Mouse (Mus musculus): ENCODE data around the gene Hpdl. TPM values are rescaled to one million over a fixed set of nuclear protein-coding genes. Genes with fewer than 3 reads are reported as not detected.

The Hpdl gene
- total RNA-seq, 2 experiments from 2014 or later: 1.4 to 1.6 TPM

- Histone ChIP-seq H3K27ac (no peak overlapping the region), H3K4me3 (no peak overlapping the region)
- peak; percentile 84 for TF ChIP-seq CTCF (IDR thresholded peaks at IDR 0.05)
- DNase-seq (ENCODE audit: extremely low spot score in 1 of 2, low spot score in 2 of 2): no peak
- intact Hi-C loops (cut with DNase I): loop anchor here (5.0 kb wide), 1 partner anchor 49 kb away; the partner anchor contains the start of gene Zswim5
These were observed 6.3 kb upstream of the Hpdl start for GRCm38 (mm10) chr4:116827819-116828218.

- peak overlapping the region; percentile 78 for H3K4me3 ChIP-seq
- intact Hi-C loops (cut with DNase I): loop anchor here (1.0 to 5.0 kb wide), 3 partner anchors 53 to 308 kb away; partner anchors contain the start of genes Plk3 and Zswim5
- DNase-seq (ENCODE audit: extremely low spot score in 1 of 2, low spot score in 2 of 2): peak; percentile 65 to 69
- TF ChIP-seq CTCF (IDR thresholded peaks at IDR 0.05): no peak
- peak overlapping the region; percentile 91 for H3K27ac ChIP-seq
These were observed 3.1 kb upstream of the Hpdl start for GRCm38 (mm10) chr4:116824541-116825004.

- Histone ChIP-seq H3K4me3 (peak overlapping the region; percentile 52), H3K27ac (no peak overlapping the region)
- DNase-seq (ENCODE audit: extremely low spot score in 1 of 2, low spot score in 2 of 2): peak; percentile 35 to 40
- peak; percentile 34 for TF ChIP-seq CTCF (IDR thresholded peaks at IDR 0.05)
- intact Hi-C loops (cut with DNase I): loop anchor here (5.0 kb wide), 1 partner anchor 311 kb away; the partner anchor contains the start of gene Plk3
These were observed 409 bp downstream of the Hpdl start for GRCm38 (mm10) chr4:116820902-116821693.

GRCm38 (mm10) chr4:116819968-116820901 is 1.3 kb downstream of the Hpdl start:
- TF ChIP-seq CTCF (IDR thresholded peaks at IDR 0.05): no peak
- DNase-seq (ENCODE audit: extremely low spot score in 1 of 2, low spot score in 2 of 2): no peak
- no peak overlapping the region for H3K27ac ChIP-seq
- H3K4me3 ChIP-seq: peak overlapping the region; percentile 52
- intact Hi-C loops (cut with DNase I): loop anchor here (5.0 kb wide), 1 partner anchor 312 kb away; the partner anchor contains the start of gene Plk3

- Histone ChIP-seq H3K27ac (no peak overlapping the region), H3K4me3 (no peak overlapping the region)
- no peak for DNase-seq (ENCODE audit: extremely low spot score in 1 of 2, low spot score in 2 of 2)
- intact Hi-C loops (cut with DNase I): no loop called here
- no peak for TF ChIP-seq CTCF (IDR thresholded peaks at IDR 0.05)
These were observed 4.0 kb downstream of the Hpdl start for GRCm38 (mm10) chr4:116817486-116817885.

GRCm38 (mm10) chr4:116815276-116815675 is 6.2 kb downstream of the Hpdl start:
- DNase-seq (ENCODE audit: extremely low spot score in 1 of 2, low spot score in 2 of 2): no peak
- no peak overlapping the region for H3K27ac ChIP-seq
- no peak for TF ChIP-seq CTCF (IDR thresholded peaks at IDR 0.05)
- intact Hi-C loops (cut with DNase I): no loop called here
- no peak overlapping the region for H3K4me3 ChIP-seq

- Histone ChIP-seq H3K27ac (no peak overlapping the region), H3K4me3 (no peak overlapping the region)
- TF ChIP-seq CTCF (IDR thresholded peaks at IDR 0.05): no peak
- DNase-seq (ENCODE audit: extremely low spot score in 1 of 2, low spot score in 2 of 2): no peak
- intact Hi-C loops (cut with DNase I): no loop called here
These were observed 10.5 kb downstream of the Hpdl start for GRCm38 (mm10) chr4:116811012-116811411.

GRCm38 (mm10) chr4:116807197-116808129 is 14.0 kb downstream of the Hpdl start, which contains the start of the genes Toe1 and Mutyh:
Toe1 (minus strand) TSS chr4:116807640.
Mutyh (plus strand) TSS chr4:116807723.
- peak; percentile 88 to 92 for DNase-seq (ENCODE audit: extremely low spot score in 1 of 2, low spot score in 2 of 2)
- intact Hi-C loops (cut with DNase I): no loop called here
- H3K4me3 ChIP-seq: peak within 1 kb of the TSS; percentile 77
- TF ChIP-seq CTCF (IDR thresholded peaks at IDR 0.05): no peak
- peak within 1 kb of the TSS; percentile 96 for H3K27ac ChIP-seq

GRCm38 (mm10) chr4:116799901-116800300 is 21.6 kb downstream of the Hpdl start:
- Histone ChIP-seq H3K4me3 (no peak overlapping the region), H3K27ac (no peak overlapping the region)
- DNase-seq (ENCODE audit: extremely low spot score in 1 of 2, low spot score in 2 of 2): no peak
- TF ChIP-seq CTCF (IDR thresholded peaks at IDR 0.05): peak; percentile 48
- intact Hi-C loops (cut with DNase I): no loop called here

GRCm38 (mm10) chr4:116796442-116797110 is 24.9 kb downstream of the Hpdl start:
- DNase-seq (ENCODE audit: extremely low spot score in 1 of 2, low spot score in 2 of 2): no peak
- intact Hi-C loops (cut with DNase I): no loop called here
- H3K27ac ChIP-seq: no peak overlapping the region
- TF ChIP-seq CTCF (IDR thresholded peaks at IDR 0.05): no peak
- no peak overlapping the region for H3K4me3 ChIP-seq

Data from left cerebral cortex, adult 2 months (tissue).